Mouse (Mus musculus): ENCODE measurements around the gene Ndufaf2. TPM values are rescaled to one million over a fixed set of nuclear protein-coding genes. Genes with fewer than 3 reads are reported as not detected.

The Ndufaf2 gene
- total and polyA plus RNA-seq, 3 experiments = 13.7 to 55.8 (median 23.6) TPM

DNA sequence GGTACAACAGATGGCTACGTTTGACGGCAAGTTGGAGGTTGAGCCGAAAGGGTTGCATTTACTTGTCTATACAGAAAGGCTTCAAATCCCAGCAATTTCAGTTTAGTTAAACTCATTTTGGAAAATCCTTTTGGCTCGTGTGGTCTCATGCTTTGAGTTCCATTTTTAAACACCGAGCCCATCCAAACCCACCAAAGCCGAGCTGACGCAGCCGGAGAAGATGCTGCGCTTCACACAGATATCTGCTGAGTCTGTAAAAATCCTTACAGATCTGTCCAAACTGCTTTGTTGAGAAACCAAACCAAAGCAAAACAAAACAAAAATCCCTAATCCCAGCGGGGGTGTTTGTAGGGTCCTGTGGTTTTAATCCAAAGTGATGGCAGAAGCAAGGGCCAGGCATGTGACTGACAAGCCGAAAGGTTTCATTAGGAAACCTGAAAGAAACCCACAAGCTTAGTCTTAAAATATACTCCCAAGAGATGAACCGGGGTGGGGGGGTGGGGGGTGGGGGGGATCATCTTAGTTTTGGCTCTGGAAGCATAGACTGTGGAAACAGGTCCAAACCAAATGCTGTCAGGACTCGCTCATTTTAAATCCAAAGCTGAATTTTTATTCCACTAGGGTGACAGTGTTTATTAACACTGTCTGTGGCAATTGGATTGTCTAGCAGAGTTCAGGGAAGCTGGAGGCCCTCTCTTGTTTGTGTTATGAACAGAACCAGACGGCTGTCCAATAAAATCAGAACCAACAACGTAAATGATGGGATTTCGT is 181.4 kb downstream of the Ndufaf2 start:
- TF ChIP-seq GATA2 (IDR thresholded peaks at IDR 0.05; ENCODE audit: borderline replicate concordance, low read depth, low read length) = no peak
- no peak for TF ChIP-seq GATA1 (IDR thresholded peaks at IDR 0.05; ENCODE audit: borderline replicate concordance, low read length)
- TF ChIP-seq POLR2AphosphoS5 (IDR thresholded peaks at IDR 0.05; ENCODE audit: insufficient replicate concordance, low read depth, low read length) = no peak
- no peak for TF ChIP-seq CTCF (IDR thresholded peaks at IDR 0.05; ENCODE audit: low read depth, low read length)
- no peak for TF ChIP-seq TAL1 (conservative IDR thresholded peaks at IDR 0.05; ENCODE audit: low read depth, low read length)
- peaks cover 4% of the 10 kb centered on the region; the same call in 1 of the 2 replicates for H3K27me3 ChIP-seq (ENCODE audit: insufficient read depth, low read length)
- H3K36me3 ChIP-seq (replicated peaks) = no peaks in the 10 kb centered on the region
- H3K4me3 ChIP-seq (ENCODE audit: low read depth, low read length) = no peak overlapping the region
- ATAC-seq (ENCODE audit: extremely low read depth, insufficient number of reproducible peaks, low FRiP score, poor library complexity, severe bottlenecking) (no peak), DNase-seq (ENCODE audit: low spot score) (no peak)
- no peaks in the 10 kb centered on the region; the same call in 1 of the 2 replicates for H3K9me3 ChIP-seq (replicated peaks)
- no peaks in the 10 kb centered on the region for H3K4me1 ChIP-seq (ENCODE audit: insufficient read depth, low read depth, low read length)

DNA sequence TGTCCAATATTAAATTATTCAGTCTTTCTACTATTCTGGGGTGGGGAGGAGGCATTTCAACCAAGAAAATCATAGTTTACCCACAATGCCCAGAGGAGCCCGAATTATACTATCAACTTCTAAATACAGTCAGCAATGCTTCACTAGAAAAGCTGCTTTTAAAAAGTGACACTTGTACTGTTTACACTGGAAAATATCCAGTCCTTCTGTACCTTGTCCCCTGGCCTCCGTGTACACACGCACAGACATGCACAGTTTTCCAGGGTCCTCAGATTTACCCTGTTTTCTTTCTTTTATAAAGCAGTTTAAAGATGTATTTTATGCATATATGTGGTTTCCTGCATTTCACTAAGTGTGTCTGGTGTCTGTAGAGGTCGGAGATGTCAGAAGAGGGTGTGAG is 186.0 kb downstream of the Ndufaf2 start:
- no peak for DNase-seq (ENCODE audit: low spot score)
- H3K36me3 ChIP-seq (replicated peaks) = no peaks in the 10 kb centered on the region
- peaks cover 5% of the 10 kb centered on the region; the same call in 1 of the 2 replicates for H3K27me3 ChIP-seq (ENCODE audit: insufficient read depth, low read length)
- no peak for ATAC-seq (ENCODE audit: extremely low read depth, insufficient number of reproducible peaks, low FRiP score, poor library complexity, severe bottlenecking)
- TF ChIP-seq GATA1 (IDR thresholded peaks at IDR 0.05; ENCODE audit: borderline replicate concordance, low read length) = no peak
- no peak for TF ChIP-seq CTCF (IDR thresholded peaks at IDR 0.05; ENCODE audit: low read depth, low read length)
- TF ChIP-seq TAL1 (conservative IDR thresholded peaks at IDR 0.05; ENCODE audit: low read depth, low read length) = no peak
- no peak overlapping the region for H3K4me3 ChIP-seq (ENCODE audit: low read depth, low read length)
- H3K9me3 ChIP-seq (replicated peaks) = no peaks in the 10 kb centered on the region
- peaks cover 8% of the 10 kb centered on the region for H3K4me1 ChIP-seq (ENCODE audit: insufficient read depth, low read depth, low read length)

DNA sequence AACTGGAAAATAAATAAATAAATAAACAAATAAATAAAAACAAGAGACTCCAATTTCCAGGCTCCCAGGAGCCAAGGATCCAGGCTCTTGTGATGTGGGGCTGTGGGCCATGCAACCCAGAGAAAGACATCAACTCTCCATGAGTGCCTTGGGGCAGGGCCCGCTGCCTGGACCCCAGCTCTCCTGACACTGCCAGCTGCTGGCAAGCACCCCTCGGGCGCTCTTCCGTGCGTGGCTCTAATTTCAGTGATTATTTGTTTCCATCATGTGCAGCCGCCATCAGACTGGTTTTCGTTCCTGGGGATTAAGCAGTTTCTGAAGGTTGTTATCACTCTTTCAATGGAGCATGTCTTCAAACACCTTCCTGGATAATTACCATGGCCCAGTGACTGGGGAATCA is 186.6 kb downstream of the Ndufaf2 start:
- ATAC-seq (ENCODE audit: extremely low read depth, insufficient number of reproducible peaks, low FRiP score, poor library complexity, severe bottlenecking) = no peak
- H3K27me3 ChIP-seq (ENCODE audit: insufficient read depth, low read length) = peaks cover 5% of the 10 kb centered on the region; the same call in 1 of the 2 replicates
- TF ChIP-seq CTCF (IDR thresholded peaks at IDR 0.05; ENCODE audit: low read depth, low read length) (no peak), POLR2AphosphoS5 (IDR thresholded peaks at IDR 0.05; ENCODE audit: insufficient replicate concordance, low read depth, low read length) (no peak), GATA1 (IDR thresholded peaks at IDR 0.05; ENCODE audit: borderline replicate concordance, low read length) (no peak), GATA2 (IDR thresholded peaks at IDR 0.05; ENCODE audit: borderline replicate concordance, low read depth, low read length) (no peak)
- H3K9me3 ChIP-seq (replicated peaks) = no peaks in the 10 kb centered on the region
- H3K4me1 ChIP-seq (ENCODE audit: insufficient read depth, low read depth, low read length) = peaks cover 8% of the 10 kb centered on the region
- H3K4me3 ChIP-seq (ENCODE audit: low read depth, low read length) = no peak overlapping the region
- no peaks in the 10 kb centered on the region for H3K36me3 ChIP-seq (replicated peaks)
- no peak for DNase-seq (ENCODE audit: low spot score)

DNA sequence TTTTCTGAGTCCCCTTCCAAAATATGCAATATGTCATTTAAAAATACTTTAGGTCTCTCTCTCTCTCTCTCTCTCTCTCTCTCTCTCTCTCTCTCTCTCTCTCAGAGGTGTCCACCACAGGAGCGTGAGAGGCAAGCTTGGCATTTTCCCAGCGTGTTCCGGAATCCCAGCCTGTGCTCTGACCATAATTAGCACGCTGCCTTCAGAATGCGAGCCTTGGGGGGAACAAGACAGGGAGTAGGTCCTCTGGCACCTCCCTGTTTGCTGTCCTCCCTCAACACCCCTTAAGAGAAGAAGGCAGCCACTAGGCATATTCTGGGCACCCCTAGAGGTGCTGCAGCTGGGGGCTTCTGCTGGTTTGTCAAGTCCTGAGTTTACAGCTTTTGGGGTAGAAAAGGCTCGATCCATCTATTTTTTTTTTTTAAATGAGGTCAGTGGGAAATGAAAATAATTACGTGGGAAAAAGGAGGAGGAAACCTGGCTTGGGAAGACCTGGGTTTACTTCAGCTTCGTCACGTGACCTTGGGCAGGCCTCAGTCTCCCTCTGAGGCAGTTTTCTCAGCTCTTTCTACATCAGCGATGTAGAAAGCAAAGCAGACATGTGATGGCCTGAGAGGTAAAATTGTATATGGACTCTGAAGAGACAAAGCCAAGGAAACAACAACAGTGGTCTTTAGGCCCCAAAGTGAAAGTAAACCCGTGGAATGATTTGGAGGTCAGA is 187.8 kb downstream of the Ndufaf2 start:
- ATAC-seq (ENCODE audit: extremely low read depth, insufficient number of reproducible peaks, low FRiP score, poor library complexity, severe bottlenecking) (no peak), DNase-seq (ENCODE audit: low spot score) (no peak)
- Histone ChIP-seq H3K9me3 (replicated peaks) (no peaks in the 10 kb centered on the region), H3K36me3 (replicated peaks) (no peaks in the 10 kb centered on the region), H3K27me3 (ENCODE audit: insufficient read depth, low read length) (peaks cover 7% of the 10 kb centered on the region), H3K4me3 (ENCODE audit: low read depth, low read length) (peak overlapping the region; percentile 11; the same call in 1 of the 2 replicates), H3K4me1 (ENCODE audit: insufficient read depth, low read depth, low read length) (peaks cover 8% of the 10 kb centered on the region)
- TF ChIP-seq TAL1 (conservative IDR thresholded peaks at IDR 0.05; ENCODE audit: low read depth, low read length) = no peak
- no peak for TF ChIP-seq POLR2AphosphoS5 (IDR thresholded peaks at IDR 0.05; ENCODE audit: insufficient replicate concordance, low read depth, low read length)
- no peak for TF ChIP-seq GATA1 (IDR thresholded peaks at IDR 0.05; ENCODE audit: borderline replicate concordance, low read length)
- no peak for TF ChIP-seq CTCF (IDR thresholded peaks at IDR 0.05; ENCODE audit: low read depth, low read length)
- no peak for TF ChIP-seq GATA2 (IDR thresholded peaks at IDR 0.05; ENCODE audit: borderline replicate concordance, low read depth, low read length)

DNA sequence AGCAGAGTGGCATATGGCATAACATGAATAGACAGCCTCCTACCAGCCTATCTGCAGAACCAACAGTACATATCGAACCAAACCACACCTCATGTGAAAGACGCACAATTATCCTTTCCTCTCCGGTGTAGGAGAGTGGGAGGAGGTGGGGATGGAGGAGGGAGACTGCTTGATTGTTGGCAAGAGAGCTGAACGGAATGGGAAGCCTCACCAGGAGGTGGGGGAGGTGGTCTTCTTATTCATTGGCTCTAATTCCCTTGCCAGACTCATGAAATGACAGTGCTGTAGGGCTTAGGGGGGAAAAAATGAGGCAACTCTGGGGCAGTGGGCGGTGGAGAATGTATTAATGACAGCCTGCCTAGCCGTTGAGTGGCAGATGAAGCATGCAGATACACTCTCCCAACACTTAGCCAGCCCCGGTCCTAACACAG is 188.4 kb downstream of the Ndufaf2 start:
- Histone ChIP-seq H3K27me3 (ENCODE audit: insufficient read depth, low read length) (peaks cover 7% of the 10 kb centered on the region), H3K4me3 (ENCODE audit: low read depth, low read length) (no peak overlapping the region), H3K36me3 (replicated peaks) (no peaks in the 10 kb centered on the region), H3K9me3 (replicated peaks) (no peaks in the 10 kb centered on the region), H3K4me1 (ENCODE audit: insufficient read depth, low read depth, low read length) (peaks cover 8% of the 10 kb centered on the region)
- no peak for ATAC-seq (ENCODE audit: extremely low read depth, insufficient number of reproducible peaks, low FRiP score, poor library complexity, severe bottlenecking)
- DNase-seq (ENCODE audit: low spot score) = no peak
- no peak for TF ChIP-seq CTCF (IDR thresholded peaks at IDR 0.05; ENCODE audit: low read depth, low read length)
- no peak for TF ChIP-seq POLR2AphosphoS5 (IDR thresholded peaks at IDR 0.05; ENCODE audit: insufficient replicate concordance, low read depth, low read length)
- no peak for TF ChIP-seq GATA2 (IDR thresholded peaks at IDR 0.05; ENCODE audit: borderline replicate concordance, low read depth, low read length)
- TF ChIP-seq GATA1 (IDR thresholded peaks at IDR 0.05; ENCODE audit: borderline replicate concordance, low read length) = no peak
- no peak for TF ChIP-seq TAL1 (conservative IDR thresholded peaks at IDR 0.05; ENCODE audit: low read depth, low read length)

DNA sequence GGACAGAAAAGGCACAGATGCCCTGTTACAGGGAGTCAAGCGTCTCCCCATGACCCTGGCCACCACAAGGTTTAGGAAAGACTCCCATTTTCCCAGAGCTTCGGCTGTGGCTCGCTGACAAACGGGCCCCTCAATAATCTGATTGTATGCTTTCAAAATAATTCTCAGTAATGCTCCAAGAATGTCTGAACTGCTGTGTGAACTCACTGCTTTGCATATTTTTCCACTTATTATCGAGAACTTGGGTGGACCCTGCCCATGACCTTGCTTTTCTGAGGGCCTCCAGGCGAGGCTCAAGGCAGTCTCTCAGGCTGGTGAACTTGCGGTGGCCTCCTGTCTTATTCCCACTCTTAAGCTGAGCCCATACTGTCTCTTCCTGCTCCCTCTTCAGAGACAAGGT is 193.8 kb downstream of the Ndufaf2 start:
- TF ChIP-seq GATA2 (IDR thresholded peaks at IDR 0.05; ENCODE audit: borderline replicate concordance, low read depth, low read length) (no peak), TAL1 (conservative IDR thresholded peaks at IDR 0.05; ENCODE audit: low read depth, low read length) (no peak), GATA1 (IDR thresholded peaks at IDR 0.05; ENCODE audit: borderline replicate concordance, low read length) (no peak), CTCF (IDR thresholded peaks at IDR 0.05; ENCODE audit: low read depth, low read length) (no peak), POLR2AphosphoS5 (IDR thresholded peaks at IDR 0.05; ENCODE audit: insufficient replicate concordance, low read depth, low read length) (no peak)

More for the DNA sequence above, 193.8 kb downstream of the Ndufaf2 start:
- DNase-seq (ENCODE audit: low spot score) (no peak), ATAC-seq (ENCODE audit: extremely low read depth, insufficient number of reproducible peaks, low FRiP score, poor library complexity, severe bottlenecking) (no peak)
- peaks cover 30% of the 10 kb centered on the region for H3K27me3 ChIP-seq (ENCODE audit: insufficient read depth, low read length)
- no peaks in the 10 kb centered on the region for H3K9me3 ChIP-seq (replicated peaks)
- no peaks in the 10 kb centered on the region for H3K4me1 ChIP-seq (ENCODE audit: insufficient read depth, low read depth, low read length)
- no peaks in the 10 kb centered on the region for H3K36me3 ChIP-seq (replicated peaks)
- H3K4me3 ChIP-seq (ENCODE audit: low read depth, low read length) = no peak overlapping the region
